Mouse (Mus musculus) G1E (cell line): ENCODE data around the gene Twf2. TPM values are rescaled to one million over a fixed set of nuclear protein-coding genes. Genes with fewer than 3 reads are reported as not detected.

Experiments used
- ATAC-seq: 2 replicates; pipeline ENCODE4 v1.8.0; 2016; ENCODE audit warnings: mild to moderate bottlenecking; ENCODE audit not compliant: insufficient number of reproducible peaks, poor library complexity, low FRiP score, severe bottlenecking; ENCODE audit errors: extremely low read depth
- DNase-seq: peaks from one replicate; pipeline ENCODE4 v3.0.0; 2012; ENCODE audit warnings: low spot score
- H3K27me3 ChIP-seq: 2 replicates; pipeline ENCODE4 v1.6.1; 2012; ENCODE audit warnings: mild to moderate bottlenecking, low read length, inconsistent platforms; ENCODE audit not compliant: insufficient read depth
- H3K36me3 ChIP-seq: replicated peaks from 2 replicates; pipeline ENCODE3; 2012; ENCODE audit warnings: mild to moderate bottlenecking, inconsistent platforms
- H3K4me1 ChIP-seq: 2 replicates; pipeline ENCODE4 v1.6.1; 2012; ENCODE audit warnings: low read depth, low read length, inconsistent platforms, mixed read lengths; ENCODE audit not compliant: insufficient read depth
- H3K4me3 ChIP-seq: 2 replicates; pipeline ENCODE4 v1.5.1; 2012; ENCODE audit warnings: low read depth, mild to moderate bottlenecking, inconsistent platforms, low read length, moderate library complexity, mixed read lengths
- H3K9me3 ChIP-seq: replicated peaks from 2 replicates; pipeline ENCODE4 v1.6.1; 2012; ENCODE audit warnings: inconsistent platforms
- CTCF ChIP-seq: IDR thresholded peaks from 2 replicates; pipeline ENCODE4 v1.5.1; 2012; ENCODE audit warnings: low read depth, low read length, inconsistent platforms, mixed read lengths
- GATA1 ChIP-seq: IDR thresholded peaks from 2 replicates; pipeline ENCODE4 v1.6.1; 2012; ENCODE audit warnings: borderline replicate concordance, low read length, inconsistent platforms, mixed read lengths
- GATA2 ChIP-seq: IDR thresholded peaks from 2 replicates; pipeline ENCODE4 v1.6.1; 2012; ENCODE audit warnings: low read depth, low read length, inconsistent platforms, borderline replicate concordance
- POLR2AphosphoS5 ChIP-seq: IDR thresholded peaks from 2 replicates; pipeline ENCODE4 v1.6.1; 2012; ENCODE audit warnings: low read depth, low read length, inconsistent platforms; ENCODE audit not compliant: insufficient replicate concordance
- TAL1 ChIP-seq: conservative IDR thresholded peaks from 2 replicates; pipeline ENCODE4 v1.6.1; 2012; ENCODE audit warnings: low read depth, low read length, inconsistent platforms, mixed read lengths
- polyA plus RNA-seq: library from polyadenylated mRNA; stranded (reverse); fragments of >175 nt; gene quantifications from 2 replicates; pipeline ENCODE4 v1.2.3, GENCODE M21; 2012
- total RNA-seq, 2 experiments: library from RNA; stranded (forward) in 1 of 2; stranded (reverse) in 1 of 2; fragments of 200-1000 nt in 1 of 2; fragments of >200 nt in 1 of 2; fragmentation: Nextera tagmentation in 1 of 2; gene quantifications; 2 replicates each; pipeline ENCODE4 v1.2.3; 2014 to 2017

The Twf2 gene
- total and polyA plus RNA-seq, 3 experiments = 17.5 to 38.6 (median 35.7) TPM

DNA sequence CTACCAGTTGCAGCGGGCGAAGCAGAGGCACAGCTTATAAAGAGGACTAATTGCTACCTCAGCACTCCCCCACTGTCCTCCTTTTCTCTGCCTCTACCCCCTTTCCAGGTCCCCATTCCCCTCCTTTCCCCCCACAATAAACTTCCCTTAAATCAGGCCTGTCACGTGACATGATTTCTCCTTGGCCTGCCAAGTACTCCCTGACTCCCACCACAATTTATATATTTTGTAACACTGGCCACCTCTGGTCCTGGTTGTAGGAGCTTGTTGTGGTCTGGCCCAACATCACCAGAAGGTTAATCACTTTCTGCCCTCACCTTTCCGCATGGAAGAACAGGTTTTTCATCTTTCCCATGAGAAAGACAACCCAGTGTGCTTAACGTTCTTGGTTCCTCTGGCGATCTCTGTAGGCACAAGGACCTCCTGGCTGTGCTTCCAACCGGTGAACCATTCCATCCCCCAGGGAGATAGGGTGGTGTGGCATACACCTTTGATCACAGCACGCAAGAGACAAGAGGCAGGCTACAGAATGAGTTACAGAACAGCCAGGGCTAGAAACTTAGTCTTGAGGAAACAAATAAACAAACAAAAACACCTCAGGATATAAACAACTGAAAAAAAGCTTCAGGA, 18.1 kb downstream of the Twf2 start:
- H3K4me1 ChIP-seq = 0 out of 2 replicates have a peak, but pooled peaks cover 4% of the 10 kb centered on the region
- ATAC-seq (no peak), DNase-seq (no peak)
- no peak for TF ChIP-seq TAL1
- no peak for TF ChIP-seq GATA2
- no peak for TF ChIP-seq POLR2AphosphoS5
- no peak for TF ChIP-seq GATA1
- no peak for TF ChIP-seq CTCF
- peaks cover 39% of the 10 kb centered on the region for H3K27me3 ChIP-seq
- H3K9me3 ChIP-seq = no peaks in the 10 kb centered on the region
- no peak overlapping the region for H3K4me3 ChIP-seq
- H3K36me3 ChIP-seq = peaks cover 7% of the 10 kb centered on the region

DNA sequence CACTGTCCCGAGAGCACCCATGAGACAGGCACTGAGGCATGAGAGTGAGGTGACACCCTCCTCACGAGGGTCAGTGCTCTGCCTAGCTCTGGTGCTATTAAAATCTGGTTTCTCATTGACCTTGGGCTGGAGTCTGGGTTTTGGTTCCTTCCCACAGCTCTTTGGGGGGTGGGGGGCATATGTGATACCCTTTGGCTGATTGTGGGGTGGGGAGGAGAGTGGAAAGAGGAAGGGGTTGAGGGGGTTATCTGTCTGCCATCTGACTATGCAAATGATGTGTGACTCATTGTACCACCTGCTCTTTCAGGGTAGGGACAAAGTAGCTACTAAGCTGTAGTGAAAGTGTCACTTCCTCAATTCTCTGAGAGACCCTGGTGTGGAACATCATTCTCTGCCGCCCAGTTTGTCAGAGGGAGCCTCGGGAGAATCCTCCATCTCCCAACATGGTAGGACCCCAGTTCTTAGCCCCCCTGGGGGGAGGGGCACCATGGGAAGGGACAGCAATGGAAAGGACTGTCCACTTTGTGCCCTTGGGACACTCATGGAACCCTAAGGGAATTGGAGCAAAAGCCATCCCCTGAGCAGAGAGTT, 19.4 kb downstream of the Twf2 start, which contains the start of gene Tlr9:
Gene Tlr9, plus strand, starts transcription at position 338 of the 591 bp plus-strand sequence.
- H3K27me3 ChIP-seq = peaks cover 45% of the 10 kb centered on the region
- H3K36me3 ChIP-seq = no peaks in the 10 kb centered on the region
- H3K4me3 ChIP-seq = no peak within 1 kb of the TSS
- H3K4me1 ChIP-seq = peaks cover 4% of the 10 kb centered on the region; the same call in 1 of the 2 replicates
- ATAC-seq (no peak; the same call in 1 of the 2 replicates), DNase-seq (no peak)
- TF ChIP-seq GATA1 = no peak
- TF ChIP-seq GATA2 = no peak
- no peak for TF ChIP-seq CTCF
- TF ChIP-seq POLR2AphosphoS5 = no peak
- TF ChIP-seq TAL1 = no peak
- H3K9me3 ChIP-seq = no peaks in the 10 kb centered on the region

DNA sequence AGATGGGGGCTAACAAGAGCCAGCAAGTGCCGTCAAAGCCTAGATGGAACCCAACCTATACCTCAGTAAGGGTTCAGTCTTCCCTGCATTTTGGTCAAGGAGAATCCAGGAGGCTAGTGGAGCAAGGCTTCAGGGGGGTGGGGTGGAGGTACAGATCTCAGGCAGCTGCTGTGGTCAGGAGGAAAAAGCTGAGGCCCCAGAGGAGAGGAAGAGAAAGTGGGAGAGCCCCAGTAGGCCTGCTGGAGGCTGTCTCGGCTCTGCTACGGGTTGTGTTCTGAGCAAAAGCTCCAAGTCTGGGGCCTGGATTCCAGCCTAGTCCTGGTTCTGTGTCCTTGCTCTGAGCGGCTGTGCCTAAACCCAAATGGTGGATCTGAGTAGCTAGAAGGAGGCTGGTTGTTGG, 20.1 kb downstream of the Twf2 start:
- no peak for TF ChIP-seq CTCF
- no peak for TF ChIP-seq POLR2AphosphoS5
- no peak for TF ChIP-seq GATA2
- TF ChIP-seq GATA1 = no peak
- no peak for TF ChIP-seq TAL1
- peaks cover 45% of the 10 kb centered on the region for H3K27me3 ChIP-seq
- no peak for DNase-seq
- H3K4me1 ChIP-seq = peaks cover 5% of the 10 kb centered on the region
- no peak overlapping the region for H3K4me3 ChIP-seq
- no peak for ATAC-seq
- H3K9me3 ChIP-seq = no peaks in the 10 kb centered on the region
- no peaks in the 10 kb centered on the region for H3K36me3 ChIP-seq

DNA sequence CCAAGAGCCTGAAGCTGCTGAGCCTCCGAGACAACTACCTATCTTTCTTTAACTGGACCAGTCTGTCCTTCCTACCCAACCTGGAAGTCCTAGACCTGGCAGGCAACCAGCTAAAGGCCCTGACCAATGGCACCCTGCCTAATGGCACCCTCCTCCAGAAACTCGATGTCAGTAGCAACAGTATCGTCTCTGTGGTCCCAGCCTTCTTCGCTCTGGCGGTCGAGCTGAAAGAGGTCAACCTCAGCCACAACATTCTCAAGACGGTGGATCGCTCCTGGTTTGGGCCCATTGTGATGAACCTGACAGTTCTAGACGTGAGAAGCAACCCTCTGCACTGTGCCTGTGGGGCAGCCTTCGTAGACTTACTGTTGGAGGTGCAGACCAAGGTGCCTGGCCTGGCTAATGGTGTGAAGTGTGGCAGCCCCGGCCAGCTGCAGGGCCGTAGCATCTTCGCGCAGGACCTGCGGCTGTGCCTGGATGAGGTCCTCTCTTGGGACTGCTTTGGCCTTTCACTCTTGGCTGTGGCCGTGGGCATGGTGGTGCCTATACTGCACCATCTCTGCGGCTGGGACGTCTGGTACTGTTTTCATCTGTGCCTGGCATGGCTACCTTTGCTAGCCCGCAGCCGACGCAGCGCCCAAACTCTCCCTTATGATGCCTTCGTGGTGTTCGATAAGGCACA, 22.7 kb downstream of the Twf2 start:
- H3K4me1 ChIP-seq = peaks cover 17% of the 10 kb centered on the region
- ATAC-seq (no peak), DNase-seq (no peak)
- H3K4me3 ChIP-seq = no peak overlapping the region
- no peak for TF ChIP-seq TAL1
- no peak for TF ChIP-seq POLR2AphosphoS5
- TF ChIP-seq GATA1 = no peak
- TF ChIP-seq GATA2 = no peak
- TF ChIP-seq CTCF = no peak
- no peaks in the 10 kb centered on the region for H3K36me3 ChIP-seq
- peaks cover 48% of the 10 kb centered on the region for H3K27me3 ChIP-seq
- no peaks in the 10 kb centered on the region for H3K9me3 ChIP-seq

GRCm38 (mm10) chr9:106226151-106226682, 23.3 kb downstream of the Twf2 start:
- Histone ChIP-seq H3K4me3 (no peak overlapping the region), H3K4me1 (peaks cover 21% of the 10 kb centered on the region), H3K9me3 (no peaks in the 10 kb centered on the region), H3K27me3 (peaks cover 45% of the 10 kb centered on the region), H3K36me3 (no peaks in the 10 kb centered on the region)
- no peak for TF ChIP-seq GATA1
- ATAC-seq (no peak), DNase-seq (no peak)

- Histone ChIP-seq H3K36me3 (peaks cover 6% of the 10 kb centered on the region), H3K9me3 (no peaks in the 10 kb centered on the region), H3K4me1 (peaks cover 19% of the 10 kb centered on the region), H3K4me3 (no peak overlapping the region), H3K27me3 (peaks cover 41% of the 10 kb centered on the region)
- ATAC-seq (no peak), DNase-seq (no peak)
- no peak for TF ChIP-seq GATA1
- TF ChIP-seq POLR2AphosphoS5 = no peak
- TF ChIP-seq GATA2 = no peak
- no peak for TF ChIP-seq CTCF
- no peak for TF ChIP-seq TAL1
Measured at GRCm38 (mm10) chr9:106227790-106228429, 25.0 kb downstream of the Twf2 start.
